Mouse (Mus musculus) heart, embryonic 10.5 days (tissue): ENCODE results near the gene Lrrc47. TPM values are rescaled to one million over a fixed set of nuclear protein-coding genes. Genes with fewer than 3 reads are reported as not detected.

Experiments used
- DNase-seq: peaks from one replicate; pipeline ENCODE4 v3.0.0-alpha.2; 2017; ENCODE audit warnings: low spot score
- H3K27ac ChIP-seq: fragments of 300-500 bp; sonication (generic); 2 replicates; pipeline ENCODE4 v1.5.1; 2016; ENCODE audit warnings: mild to moderate bottlenecking
- H3K27me3 ChIP-seq: fragments of 300-500 bp; sonication (generic); 2 replicates; pipeline ENCODE4 v1.6.1; 2016; ENCODE audit warnings: mild to moderate bottlenecking; ENCODE audit not compliant: poor library complexity, insufficient read depth, severe bottlenecking
- H3K36me3 ChIP-seq: fragments of 300-500 bp; sonication (generic); 2 replicates; pipeline ENCODE4 v1.6.1; 2016; ENCODE audit warnings: mild to moderate bottlenecking, moderate library complexity
- H3K4me1 ChIP-seq: fragments of 300-500 bp; sonication (generic); 2 replicates; pipeline ENCODE4 v1.6.1; 2016; ENCODE audit warnings: mild to moderate bottlenecking
- H3K4me3 ChIP-seq: fragments of 300-500 bp; sonication (generic); 2 replicates; pipeline ENCODE4 v1.5.1; 2016; ENCODE audit warnings: mild to moderate bottlenecking, moderate library complexity
- H3K9me3 ChIP-seq: fragments of 300-500 bp; sonication (generic); 2 replicates; pipeline ENCODE4 v1.6.1; 2016; ENCODE audit warnings: mild to moderate bottlenecking, moderate library complexity
- WGBS: fragments of 180-500 bp; shearing (Covaris S2); methylation state at CpG from one replicate; pipeline ENCODE4 v1.1.7; 2016; 5-methylcytosine and 5-hydroxymethylcytosine counted together
- polyA plus RNA-seq: library from polyadenylated mRNA; unstranded; fragments of >200 nt; fragmentation: Nextera tagmentation; extraction: Ambion mirVana; gene quantifications from 2 replicates; pipeline ENCODE4 v1.2.1, GENCODE M21; 2016

Lrrc47 gene
- 18.5 and 27.0 TPM in 2 replicates for polyA plus RNA-seq

DNA sequence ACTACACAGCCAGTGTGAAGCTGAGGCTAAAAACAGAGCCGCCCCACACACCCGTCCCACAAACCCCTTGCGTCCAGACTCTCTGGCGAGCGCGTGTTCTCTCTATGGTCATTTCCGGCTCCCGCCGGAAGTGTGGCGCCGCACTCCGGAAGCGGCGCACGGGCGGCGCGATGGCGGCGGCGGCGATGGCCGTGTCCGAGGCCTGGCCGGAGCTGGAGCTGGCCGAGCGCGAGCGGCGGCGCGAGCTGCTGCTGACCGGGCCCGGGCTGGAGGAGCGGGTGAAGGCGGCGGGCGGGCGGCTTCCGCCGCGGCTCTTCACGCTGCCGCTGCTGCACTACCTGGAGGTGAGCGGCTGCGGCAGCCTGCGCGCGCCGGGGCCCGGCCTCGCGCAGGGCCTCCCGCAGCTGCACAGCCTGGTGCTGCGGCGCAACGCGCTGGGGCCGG lies at the start of gene Lrrc47:
Gene Lrrc47 (plus strand): TSS at position 86 of the 444 bp plus-strand sequence.
- Histone ChIP-seq H3K4me1 (peaks cover 18% of the 10 kb centered on the region), H3K27me3 (no peaks in the 10 kb centered on the region), H3K27ac (peak within 1 kb of the TSS; percentile 94), H3K4me3 (peak within 1 kb of the TSS; percentile 100), H3K36me3 (peaks cover 35% of the 10 kb centered on the region), H3K9me3 (no peaks in the 10 kb centered on the region)
- DNase-seq = peak; percentile 93
- WGBS = 4% methylated on average over 51 of the region's 59 CpGs

DNA sequence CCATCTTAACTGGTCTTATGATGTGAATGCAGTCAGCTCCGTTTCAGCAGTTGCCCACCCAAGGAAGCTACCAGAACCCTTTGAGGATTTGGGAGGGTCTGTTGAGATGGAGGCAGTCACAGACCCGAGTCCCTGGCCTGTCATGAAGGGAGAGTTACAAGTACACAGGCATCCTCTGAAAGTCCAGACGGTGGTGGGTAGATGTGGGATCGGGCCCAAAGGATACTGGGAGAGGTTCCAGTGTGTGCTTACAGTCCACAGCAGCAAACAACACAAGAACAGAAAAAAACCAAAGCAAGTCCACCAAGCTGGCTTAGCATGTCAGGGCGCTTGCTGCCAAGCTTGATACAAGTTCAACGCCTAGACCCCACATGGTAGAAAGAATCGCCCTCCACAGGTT lies 48.9 kb upstream of the Lrrc47 start:
- DNase-seq = no peak
- 83% methylated on average over 7 of the region's 7 CpGs for WGBS
- Histone ChIP-seq H3K27me3 (no peaks in the 10 kb centered on the region), H3K36me3 (peaks cover 61% of the 10 kb centered on the region), H3K27ac (no peak overlapping the region), H3K4me3 (no peak overlapping the region), H3K4me1 (peaks cover 13% of the 10 kb centered on the region), H3K9me3 (no peaks in the 10 kb centered on the region)

DNA sequence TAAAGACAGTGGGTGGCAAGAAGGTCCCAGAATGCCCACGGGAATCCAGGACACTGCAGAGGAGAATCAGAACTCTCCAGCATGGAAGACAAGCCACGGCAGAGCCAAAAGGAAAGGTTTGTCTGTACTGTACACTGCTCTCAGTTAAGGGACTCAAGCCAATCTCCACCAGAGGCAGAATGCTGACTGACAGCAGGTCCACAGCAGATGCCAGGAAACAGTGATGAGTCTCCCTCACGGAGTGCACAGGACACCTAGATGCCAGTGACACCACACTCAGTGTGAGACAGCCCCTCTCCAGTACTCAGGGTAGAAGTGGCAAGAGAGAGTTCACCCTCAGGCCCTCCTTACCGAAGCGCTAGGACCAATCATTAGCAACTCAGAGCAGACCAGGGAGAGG lies 44.9 kb upstream of the Lrrc47 start:
- DNase-seq = no peak
- Histone ChIP-seq H3K27ac (no peak overlapping the region), H3K9me3 (no peaks in the 10 kb centered on the region), H3K27me3 (no peaks in the 10 kb centered on the region), H3K4me3 (no peak overlapping the region), H3K36me3 (peaks cover 76% of the 10 kb centered on the region), H3K4me1 (no peaks in the 10 kb centered on the region)
- WGBS = 82% methylated on average over 5 of the region's 5 CpGs

DNA sequence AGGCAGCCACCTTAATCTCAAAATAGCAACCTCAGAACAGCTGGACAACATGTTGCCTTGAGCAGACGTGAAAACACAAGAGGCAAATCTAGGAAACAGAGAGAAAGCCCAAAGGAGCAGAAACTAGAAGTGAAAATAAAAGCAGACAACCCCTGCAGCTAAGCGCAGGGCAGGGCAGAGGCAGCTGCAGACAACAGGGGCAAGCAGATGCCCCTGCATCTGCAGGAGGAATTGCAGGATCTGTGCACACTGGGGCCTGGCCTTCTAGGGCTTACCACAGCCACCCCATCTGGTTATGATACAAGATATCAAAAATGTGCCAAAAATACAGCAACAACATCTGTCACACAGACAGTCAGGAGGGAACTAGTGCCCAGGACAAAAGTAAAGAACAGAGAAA lies 44.0 kb upstream of the Lrrc47 start:
- no peaks in the 10 kb centered on the region for H3K27me3 ChIP-seq
- no peak for DNase-seq
- H3K4me3 ChIP-seq = no peak overlapping the region
- H3K36me3 ChIP-seq = peaks cover 71% of the 10 kb centered on the region
- H3K9me3 ChIP-seq = no peaks in the 10 kb centered on the region
- no peak overlapping the region for H3K27ac ChIP-seq
- H3K4me1 ChIP-seq = no peaks in the 10 kb centered on the region
- 76% methylated on average over 2 of the region's 2 CpGs for WGBS

DNA sequence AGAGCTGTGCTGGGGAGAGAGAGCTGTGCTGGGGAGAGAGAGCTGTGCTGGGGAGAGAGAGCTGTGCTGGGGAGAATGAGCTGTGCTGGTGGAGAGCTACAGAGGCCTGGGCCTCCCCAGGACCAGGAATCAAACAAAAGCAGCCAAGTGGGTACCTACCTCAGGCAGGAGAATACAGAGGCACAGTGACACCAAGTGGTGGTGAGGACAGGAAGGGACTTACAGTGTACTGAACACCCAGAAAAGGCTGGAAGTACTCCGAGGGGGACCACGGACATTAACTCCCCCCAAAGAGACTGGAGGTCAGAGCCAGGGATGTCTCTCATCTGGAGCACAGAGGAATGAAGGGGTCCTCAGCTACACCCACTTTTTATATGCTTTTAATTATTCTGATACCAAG lies 43.5 kb upstream of the Lrrc47 start:
- Histone ChIP-seq H3K36me3 (peaks cover 69% of the 10 kb centered on the region), H3K4me3 (no peak overlapping the region), H3K4me1 (no peaks in the 10 kb centered on the region), H3K27me3 (no peaks in the 10 kb centered on the region), H3K9me3 (no peaks in the 10 kb centered on the region), H3K27ac (no peak overlapping the region)
- DNase-seq = no peak
- 82% methylated on average over 2 of the region's 2 CpGs for WGBS

DNA sequence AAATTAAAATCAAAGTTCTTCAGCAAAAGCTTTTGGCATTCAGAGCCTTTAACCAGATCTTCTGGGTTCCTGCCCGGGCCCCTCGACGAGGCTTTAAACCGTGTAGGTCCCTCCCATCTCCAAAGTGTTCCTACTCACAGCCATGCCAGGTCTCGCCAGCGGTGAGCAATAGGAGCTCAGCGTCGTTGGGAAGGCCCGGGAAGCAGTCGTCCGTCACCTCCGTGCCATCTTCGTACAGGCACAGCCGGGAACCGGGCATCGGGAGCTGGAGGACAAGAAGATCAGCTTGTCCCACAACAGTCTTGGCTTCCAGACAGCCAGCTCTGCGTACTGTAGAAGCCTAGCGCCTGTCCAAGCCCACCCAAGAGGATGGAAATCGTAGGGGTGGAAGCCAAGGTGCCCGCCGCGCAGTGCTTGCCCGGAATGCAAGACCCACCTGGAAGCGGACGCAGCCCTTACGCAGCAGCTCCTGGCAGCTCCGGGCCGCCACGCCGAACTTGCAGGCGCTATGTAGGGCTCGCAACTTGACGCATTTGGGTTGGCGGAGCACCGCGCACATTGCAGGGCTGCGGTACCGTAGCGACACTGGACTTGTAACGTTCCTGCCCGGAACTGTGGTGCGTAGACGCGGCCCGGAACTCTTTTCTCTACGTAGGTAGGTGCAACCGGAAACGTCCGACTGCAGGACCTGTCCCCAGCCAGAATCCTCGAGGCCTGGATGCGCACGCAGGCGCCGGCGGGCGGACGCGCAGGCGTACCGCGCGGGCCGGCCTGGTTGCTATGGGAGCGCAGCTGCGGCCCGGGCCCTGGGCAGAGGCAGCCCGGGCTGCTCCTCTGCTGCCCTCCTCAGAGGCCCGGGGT lies 36.9 kb upstream of the Lrrc47 start, which contains the start of the genes Dffb and Cep104:
Gene Dffb (minus strand): TSS at position 696 of the 861 bp plus-strand sequence.
Gene Cep104 (plus strand): TSS at position 764 of the 861 bp plus-strand sequence.
- Histone ChIP-seq H3K27ac (peak within 1 kb of the TSS; percentile 88), H3K9me3 (no peaks in the 10 kb centered on the region), H3K4me3 (peak within 1 kb of the TSS; percentile 76), H3K4me1 (peaks cover 23% of the 10 kb centered on the region), H3K36me3 (peaks cover 35% of the 10 kb centered on the region), H3K27me3 (no peaks in the 10 kb centered on the region)
- 1% methylated on average over 68 of the region's 68 CpGs for WGBS
- peak; percentile 96 for DNase-seq

DNA sequence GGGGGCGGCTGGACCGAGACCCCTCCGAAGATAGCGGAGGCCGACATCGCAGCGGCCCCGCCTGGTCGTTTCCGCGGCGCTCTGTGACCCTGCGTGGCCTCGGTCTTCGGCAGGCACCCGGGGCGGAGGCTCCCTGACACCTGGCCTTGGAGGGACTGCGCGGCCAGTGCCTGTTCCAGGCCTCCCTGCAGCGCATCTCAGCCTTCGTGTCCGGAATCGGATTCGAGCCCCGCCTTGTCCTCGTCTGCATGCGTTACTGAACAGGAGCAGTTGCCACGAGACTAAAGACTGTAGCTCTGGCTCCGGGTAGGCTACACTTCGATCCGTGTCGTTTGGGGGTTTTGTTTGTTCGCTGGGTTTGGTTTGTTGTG lies 36.3 kb upstream of the Lrrc47 start:
- peaks cover 35% of the 10 kb centered on the region for H3K36me3 ChIP-seq
- 1% methylated on average over 33 of the region's 33 CpGs for WGBS
- no peaks in the 10 kb centered on the region for H3K9me3 ChIP-seq
- H3K27ac ChIP-seq = peak overlapping the region; percentile 88
- H3K4me1 ChIP-seq = peaks cover 23% of the 10 kb centered on the region
- DNase-seq = peak; percentile 83
- no peaks in the 10 kb centered on the region for H3K27me3 ChIP-seq
- H3K4me3 ChIP-seq = peak overlapping the region; percentile 76

DNA sequence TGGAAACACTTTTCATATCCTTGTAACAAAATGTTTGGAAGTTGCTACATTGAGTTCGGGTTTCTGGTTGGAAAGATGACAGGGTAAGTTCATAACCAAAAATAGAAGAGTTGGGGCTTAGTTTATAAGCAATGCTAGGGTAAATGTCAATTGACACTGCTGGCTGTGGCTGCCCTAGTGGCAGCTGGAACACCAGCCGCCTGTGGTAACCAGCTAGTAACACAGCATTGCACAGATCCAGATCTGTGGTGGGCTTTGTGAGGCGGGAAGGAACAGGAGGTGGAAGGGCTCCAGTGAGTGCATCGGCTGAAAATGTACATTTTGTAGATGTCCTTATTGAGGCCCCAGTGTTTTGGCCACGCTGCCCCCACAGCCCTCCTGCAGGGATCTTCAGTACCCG lies 35.8 kb upstream of the Lrrc47 start:
- no peak overlapping the region for H3K27ac ChIP-seq
- H3K4me3 ChIP-seq = peak overlapping the region; percentile 76
- DNase-seq = no peak
- 38% methylated on average over 6 of the region's 6 CpGs for WGBS
- H3K9me3 ChIP-seq = no peaks in the 10 kb centered on the region
- H3K27me3 ChIP-seq = no peaks in the 10 kb centered on the region
- peaks cover 23% of the 10 kb centered on the region for H3K4me1 ChIP-seq
- H3K36me3 ChIP-seq = peaks cover 35% of the 10 kb centered on the region

DNA sequence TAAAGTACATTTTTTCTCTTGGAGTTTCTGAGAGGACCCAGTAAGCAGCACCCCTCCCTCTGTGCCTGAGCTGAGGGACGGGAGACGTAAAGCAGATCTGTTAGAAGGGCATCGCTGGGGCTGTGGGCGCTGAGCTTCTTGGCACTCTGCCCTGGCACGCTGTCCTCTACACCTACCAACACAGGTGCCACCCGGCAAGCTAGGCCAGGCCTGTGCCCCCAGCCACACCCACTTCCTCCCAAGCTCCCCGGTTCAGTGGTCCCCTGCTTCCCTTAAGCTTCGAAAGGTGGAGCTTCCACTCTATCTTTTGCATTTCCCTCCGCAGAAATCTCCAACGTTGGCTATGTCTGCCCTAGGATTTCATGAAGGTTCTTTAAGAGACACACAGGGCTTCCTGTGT lies 32.3 kb upstream of the Lrrc47 start:
- DNase-seq = no peak
- Histone ChIP-seq H3K4me3 (no peak overlapping the region), H3K36me3 (peaks cover 52% of the 10 kb centered on the region), H3K9me3 (no peaks in the 10 kb centered on the region), H3K4me1 (peaks cover 15% of the 10 kb centered on the region), H3K27ac (no peak overlapping the region), H3K27me3 (no peaks in the 10 kb centered on the region)
- WGBS = 93% methylated on average over 10 of the region's 10 CpGs

DNA sequence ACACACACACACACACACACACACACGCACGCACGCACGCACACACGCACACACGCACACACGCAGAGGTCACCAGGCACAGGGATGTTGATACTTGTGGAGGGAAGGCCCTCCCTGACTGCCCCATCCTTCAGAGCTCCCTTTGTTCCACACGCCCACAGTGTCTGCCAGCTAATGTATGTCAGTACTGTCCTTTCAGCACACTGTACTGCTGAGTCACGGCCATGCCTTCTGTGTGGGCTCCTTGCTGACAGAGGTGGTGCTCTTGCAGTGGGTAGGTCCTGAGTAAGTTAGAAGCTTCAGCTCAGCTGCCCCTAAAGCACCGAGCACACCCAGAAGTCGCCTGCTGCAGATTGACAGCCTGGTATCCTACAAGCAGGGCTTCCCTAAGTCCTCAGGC lies 31.1 kb upstream of the Lrrc47 start:
- Histone ChIP-seq H3K4me3 (no peak overlapping the region), H3K36me3 (peaks cover 64% of the 10 kb centered on the region), H3K27ac (no peak overlapping the region), H3K27me3 (no peaks in the 10 kb centered on the region), H3K9me3 (no peaks in the 10 kb centered on the region), H3K4me1 (peaks cover 12% of the 10 kb centered on the region)
- WGBS = 93% methylated on average over 11 of the region's 11 CpGs
- DNase-seq = no peak

DNA sequence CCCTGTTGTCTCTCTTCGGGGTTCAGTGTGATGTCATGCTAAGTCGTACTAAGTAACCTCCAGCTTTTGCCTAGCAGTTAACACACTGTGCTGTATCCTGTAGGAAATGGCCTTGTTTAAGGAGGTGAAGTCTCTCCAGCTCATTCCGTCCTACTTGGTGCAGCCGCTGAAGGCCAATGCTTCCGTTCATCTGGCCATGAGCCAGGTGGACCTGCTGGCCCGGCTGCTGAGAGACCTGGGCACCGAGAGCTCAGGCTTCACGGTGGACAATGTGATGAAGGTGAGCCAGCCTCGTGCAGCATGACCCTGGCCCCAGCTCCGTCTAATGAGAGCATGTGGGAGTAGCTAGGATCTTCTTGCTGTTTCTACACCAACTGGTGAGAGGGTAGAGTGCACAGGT lies 18.8 kb upstream of the Lrrc47 start:
- peaks cover 98% of the 10 kb centered on the region for H3K36me3 ChIP-seq
- no peak overlapping the region for H3K27ac ChIP-seq
- H3K27me3 ChIP-seq = no peaks in the 10 kb centered on the region
- H3K9me3 ChIP-seq = no peaks in the 10 kb centered on the region
- H3K4me3 ChIP-seq = no peak overlapping the region
- WGBS = 90% methylated on average over 10 of the region's 10 CpGs
- H3K4me1 ChIP-seq = no peaks in the 10 kb centered on the region
- no peak for DNase-seq

DNA sequence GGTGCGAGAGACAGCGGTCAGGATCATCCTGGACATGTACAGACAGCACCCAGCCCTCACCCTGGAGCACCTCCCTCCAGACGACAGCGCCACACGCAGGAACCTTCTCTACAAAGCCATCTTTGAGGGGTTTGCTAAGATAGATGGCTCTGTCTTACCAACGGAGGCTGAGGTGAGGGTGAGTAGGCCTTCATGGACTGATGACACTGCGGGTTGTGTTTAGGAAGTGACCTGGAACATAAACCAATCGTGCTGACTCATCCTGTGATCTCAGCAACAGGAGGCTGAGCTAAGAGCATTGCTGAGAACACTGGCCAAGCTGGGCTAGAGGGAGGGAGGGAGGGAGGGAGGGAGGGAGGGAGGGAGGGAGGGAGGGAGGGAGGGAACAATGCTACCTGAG lies 18.0 kb upstream of the Lrrc47 start:
- Histone ChIP-seq H3K4me1 (no peaks in the 10 kb centered on the region), H3K27ac (no peak overlapping the region), H3K9me3 (no peaks in the 10 kb centered on the region), H3K36me3 (peaks cover 98% of the 10 kb centered on the region), H3K27me3 (no peaks in the 10 kb centered on the region), H3K4me3 (no peak overlapping the region)
- WGBS = 89% methylated on average over 8 of the region's 8 CpGs
- no peak for DNase-seq

DNA sequence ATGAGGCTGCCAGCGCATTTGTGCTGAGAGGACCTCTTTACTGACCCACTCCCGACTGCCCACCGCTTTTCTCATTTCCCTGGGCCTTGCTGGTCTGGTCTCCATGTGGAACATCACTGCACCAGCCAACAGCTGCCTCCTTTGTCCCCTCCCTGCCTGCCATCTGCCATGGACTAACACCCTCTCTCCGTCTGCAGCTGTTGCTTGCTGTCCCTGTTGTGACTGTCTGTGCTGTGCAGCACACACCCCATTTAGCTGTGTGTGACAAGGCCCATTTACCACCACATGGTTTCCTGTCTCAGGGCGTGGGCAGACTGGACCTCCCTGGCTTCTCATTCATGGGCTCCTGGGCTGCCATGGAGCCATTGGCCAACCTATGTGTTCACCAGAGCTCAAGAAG lies 6.0 kb upstream of the Lrrc47 start:
- peaks cover 54% of the 10 kb centered on the region for H3K36me3 ChIP-seq
- H3K4me3 ChIP-seq = no peak overlapping the region
- H3K27me3 ChIP-seq = no peaks in the 10 kb centered on the region
- WGBS = 89% methylated on average over 5 of the region's 5 CpGs
- H3K4me1 ChIP-seq = no peaks in the 10 kb centered on the region
- no peak overlapping the region for H3K27ac ChIP-seq
- DNase-seq = no peak
- no peaks in the 10 kb centered on the region for H3K9me3 ChIP-seq
